Mouse (Mus musculus): ENCODE measurements at regions not wholly inside any gene's neighbourhood (a gene's known extent, or its start where the extent isn't known, plus 50 kb on each side); places are given as distances from the start of the nearest gene placed in this dataset.

DNA sequence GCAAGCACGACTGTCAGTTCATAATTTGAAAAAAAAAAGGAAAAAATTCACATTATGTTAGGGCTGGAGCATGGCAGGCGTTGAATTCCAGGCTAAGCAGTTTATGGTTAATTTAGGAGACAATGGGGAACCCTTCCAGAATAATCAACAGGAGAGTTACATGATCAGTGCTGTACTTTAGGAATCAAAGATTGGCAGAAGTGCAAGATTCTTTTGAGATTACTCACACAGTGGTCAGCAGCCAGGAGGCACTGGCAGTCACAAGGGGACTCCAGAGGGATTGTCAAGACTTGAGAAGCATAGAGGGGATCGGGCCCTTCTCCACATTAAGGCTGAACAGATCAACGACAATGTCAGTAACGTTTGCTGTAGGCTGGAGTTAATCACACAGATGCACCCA, 142.8 kb downstream of the Sox3 start:
- TF ChIP-seq CTCF (IDR thresholded peaks at IDR 0.05; ENCODE audit: low read depth, low read length) (no peak), POLR2A (IDR thresholded peaks at IDR 0.05; ENCODE audit: extremely low read depth, insufficient read depth, low read length) (no peak)

Measured in liver, adult 2 months (tissue).